Mouse (Mus musculus) liver, postnatal 0 days (tissue): Measurements from ENCODE around the gene Tnf.

Experiments used
- CTCF ChIP-seq: sonication (generic); IDR thresholded peaks from 2 replicates; pipeline ENCODE4 v1.5.1; 2016; ENCODE audit warnings: antibody characterized with exemption, low read depth
- EP300 ChIP-seq: IDR thresholded peaks from 2 replicates; pipeline ENCODE4 v1.6.1; 2016; ENCODE audit warnings: antibody characterized with exemption, low read depth, mild to moderate bottlenecking

DNA sequence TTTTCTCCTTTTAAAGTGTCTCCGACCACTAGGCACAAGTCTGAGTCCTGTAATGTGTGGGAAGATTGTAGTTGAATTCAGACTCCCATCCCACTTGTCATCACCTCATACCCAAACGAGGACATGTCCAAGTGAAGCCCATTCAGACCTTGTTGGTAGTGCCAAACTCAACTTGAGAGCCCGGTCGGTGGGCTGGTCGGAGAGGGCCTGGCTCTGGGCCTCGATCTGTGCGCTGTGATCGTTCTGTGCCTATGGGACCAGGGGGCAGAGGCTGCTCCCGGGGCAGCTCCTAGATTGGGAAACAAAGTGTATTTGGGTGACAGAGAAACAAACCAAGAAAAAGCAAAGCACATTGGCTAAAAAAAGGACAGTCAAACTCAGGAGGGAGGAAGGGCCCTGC is 48.7 kb downstream of the Tnf start:
- TF ChIP-seq CTCF (no peak), EP300 (no peak)
